Mouse (Mus musculus) ES-Bruce4 (cell line): ENCODE data around the gene Coq5.

ENCODE experiments used
- CTCF ChIP-seq: IDR thresholded peaks from one replicate; pipeline ENCODE4 v1.8.1; 2011; ENCODE audit warnings: low read depth, low read length
- EP300 ChIP-seq: IDR thresholded peaks from 2 replicates; pipeline ENCODE4 v1.6.1; 2011; ENCODE audit warnings: low read depth, low read length; ENCODE audit not compliant: insufficient read depth
- POLR2A ChIP-seq: IDR thresholded peaks from one replicate; pipeline ENCODE4 v1.8.1; 2011; ENCODE audit warnings: low read length; ENCODE audit not compliant: insufficient read depth

DNA sequence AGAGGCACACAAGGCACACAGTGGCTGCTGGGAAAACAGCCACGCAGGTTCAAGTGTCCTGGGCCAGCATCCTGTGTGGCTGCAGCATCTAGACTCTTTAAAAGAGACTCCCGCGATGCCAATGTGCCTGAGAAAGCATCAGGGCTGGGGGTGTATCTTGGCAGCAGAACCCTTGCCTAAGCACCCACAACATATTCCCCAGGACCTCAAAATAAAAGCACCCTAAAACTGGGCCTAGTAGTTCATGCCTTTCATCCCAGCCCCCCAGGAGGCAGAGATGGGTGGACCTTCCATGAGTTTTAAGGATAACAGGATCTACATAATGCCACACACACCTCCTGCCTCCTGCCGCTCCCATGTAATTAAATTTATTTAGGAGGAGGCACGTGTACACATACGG, 44.9 kb upstream of the Coq5 start:
- TF ChIP-seq CTCF (no peak), POLR2A (no peak), EP300 (no peak)
